ENCODE assay signal across 16 mouse cellular contexts in genomic region chr16:32449665-32450064, GRCm38 (mm10). TPM values are rescaled to one million over a fixed set of nuclear protein-coding genes. Genes with fewer than 3 reads are reported as not detected.
DNase-seq lines count a peak whose midpoint lies in the region; ATAC-seq lines count a peak whose summit lies in the region.
"Had no signal": no experiment of that assay in that cellular context is flagged by ENCODE, and none has a peak within 500 bp of the region (broad histone marks: within the 10 kb centered on the region; RNA-seq: fewer than 3 reads in every experiment).

No protein-coding gene starts in this region.

- H3K4me1 ChIP-seq in liver, embryonic 11.5 days (replicated peaks; ENCODE audit: control insufficient read depth, insufficient read depth, low read length), result peaks cover 33% of the 10 kb centered on the region
- H3K4me1 ChIP-seq: forebrain, embryonic 13.5 days; neural tube, embryonic 12.5 days had no signal

- peak overlapping the region; percentile 28 for H3K9ac ChIP-seq in liver, embryonic 11.5 days (ENCODE audit: low read depth, low read length)
- H3K9ac ChIP-seq: embryonic facial prominence, embryonic 13.5 days; forebrain, embryonic 13.5 days; limb, embryonic 12.5 days; neural tube, embryonic 12.5 days had no signal

- DNase-seq in ZHBTc4 (ENCODE audit: low read depth, low spot score), result peak; percentile 24
- DNase-seq in c-Kit-positive CD71-positive TER-119-negative erythroid progenitor cells, embryonic 14.5 days (ENCODE audit: low read depth), result peak; percentile 82
- no peak for DNase-seq in liver, embryonic 11.5 days (ENCODE audit: low spot score)
- peak; percentile 7 to 47 for DNase-seq in spleen, postnatal 36 days (ENCODE audit: low spot score in 2 of 2)
- DNase-seq in kidney, postnatal 25 days, result no peak
- no peak for DNase-seq in B cell, adult 2 months
- no peak for DNase-seq in ovary, adult 18-20 months (ENCODE audit: low spot score)
- DNase-seq: cerebellum, postnatal 36 days; kidney, postnatal 10 days had no signal

- no peaks in the 10 kb centered on the region for H3K9me3 ChIP-seq in liver, embryonic 11.5 days (ENCODE audit: control insufficient read depth, low read length)
- H3K9me3 ChIP-seq: embryonic facial prominence, embryonic 13.5 days; forebrain, embryonic 13.5 days; limb, embryonic 12.5 days; neural tube, embryonic 12.5 days had no signal

- ATAC-seq in liver, embryonic 11.5 days (replicated peaks; ENCODE audit: low FRiP score), result peak; percentile 95
- ATAC-seq: forebrain, embryonic 13.5 days; inflammation-experienced regulatory T-cells, adult 6 months had no signal

- H3K4me2 ChIP-seq in liver, embryonic 11.5 days, result peak overlapping the region; percentile 46
- H3K4me2 ChIP-seq: embryonic facial prominence, embryonic 13.5 days; forebrain, embryonic 13.5 days; limb, embryonic 12.5 days; neural tube, embryonic 12.5 days had no signal

- H3K36me3 ChIP-seq in liver, embryonic 11.5 days (ENCODE audit: control insufficient read depth, insufficient read depth, low read length), result peaks cover 15% of the 10 kb centered on the region; the same call in 1 of the 2 replicates

- no peaks in the 10 kb centered on the region for H3K27me3 ChIP-seq in liver, embryonic 11.5 days (replicated peaks; ENCODE audit: control insufficient read depth, insufficient read depth, low read length)
- H3K27me3 ChIP-seq: embryonic facial prominence, embryonic 13.5 days; forebrain, embryonic 13.5 days; limb, embryonic 12.5 days; neural tube, embryonic 12.5 days had no signal

- WGBS in liver, embryonic 11.5 days, result 50% methylated on average over 3 of the region's 3 CpGs

- H3K4me3 ChIP-seq in liver, embryonic 11.5 days (ENCODE audit: low read depth, low read length), result no peak overlapping the region
- H3K4me3 ChIP-seq: embryonic facial prominence, embryonic 13.5 days; forebrain, embryonic 13.5 days; limb, embryonic 12.5 days; neural tube, embryonic 12.5 days had no signal

- H3K27ac ChIP-seq in liver, embryonic 11.5 days (ENCODE audit: low read depth, low read length), result peak overlapping the region; percentile 53
- H3K27ac ChIP-seq: embryonic facial prominence, embryonic 13.5 days; forebrain, embryonic 13.5 days; limb, embryonic 12.5 days; neural tube, embryonic 12.5 days had no signal

RNA-seq across cellular contexts. Expression of gene Pcyt1a, which starts 18.9 kb away (rescaled TPM):
- 37.0 and 42.8 TPM in 2 replicates for polyA plus RNA-seq in liver, embryonic 11.5 days (2014; fragmentation: Nextera tagmentation; extraction: Ambion mirVana)

RNA-seq across cellular contexts. Expression of gene Tctex1d2, which starts 30.2 kb away (rescaled TPM):
- polyA plus RNA-seq in liver, embryonic 11.5 days (2014; fragmentation: Nextera tagmentation; extraction: Ambion mirVana), result 13.8 and 15.1 TPM in 2 replicates

RNA-seq across cellular contexts. Expression of gene Slc51a, which starts 38.0 kb away (rescaled TPM):
- polyA plus RNA-seq in liver, embryonic 11.5 days (2014; fragmentation: Nextera tagmentation; extraction: Ambion mirVana), result 1.3 TPM in 2 replicates
- polyA plus RNA-seq: inflammation-experienced regulatory T-cells, adult 6 months had no signal

RNA-seq across cellular contexts. Expression of gene Zdhhc19, which starts 46.4 kb away (rescaled TPM):
- polyA plus RNA-seq in liver, embryonic 11.5 days (2014; fragmentation: Nextera tagmentation; extraction: Ambion mirVana), result not detected in 2 replicates
- polyA plus RNA-seq: embryonic facial prominence, embryonic 13.5 days; forebrain, embryonic 13.5 days; limb, embryonic 12.5 days; neural tube, embryonic 12.5 days; thymus, postnatal 0 days had no signal

RNA-seq across cellular contexts. Expression of gene Tm4sf19, which starts 49.4 kb away (rescaled TPM):
- not detected in 2 replicates for polyA plus RNA-seq in liver, embryonic 11.5 days (2014; fragmentation: Nextera tagmentation; extraction: Ambion mirVana)
- polyA plus RNA-seq: embryonic facial prominence, embryonic 13.5 days; forebrain, embryonic 13.5 days; inflammation-experienced regulatory T-cells, adult 6 months; limb, embryonic 12.5 days; midbrain, postnatal 0 days; neural tube, embryonic 12.5 days; thymus, postnatal 0 days had no signal

Comparison
In these comparisons a context has a peak if more than half of its experiments do, and no peak if none do; other contexts are left out.
1. DNase-seq: peak in ZHBTc4 (single experiment), c-Kit-positive CD71-positive TER-119-negative erythroid progenitor cells, embryonic 14.5 days (single experiment) and spleen, postnatal 36 days (2 of 2); none in liver, embryonic 11.5 days (single experiment), kidney, postnatal 25 days (0 of 2), B cell, adult 2 months (0 of 2) and ovary, adult 18-20 months (single experiment).